Mouse (Mus musculus) forelimb bud, embryonic 11.5 days (tissue): ENCODE data around the gene D630003M21Rik.
A peak's percentile ranks its signal among the peaks of the same experiment; 100 is the strongest.

ENCODE experiments used
- DNase-seq: peaks from one replicate; pipeline ENCODE4 v3.0.0-alpha.2; 2012; ENCODE audit warnings: low read depth, low spot score

Gene D630003M21Rik

GRCm38 (mm10) chr2:158167496-158168205 lies 61.4 kb downstream of the D630003M21Rik start:
- no peak for DNase-seq

- no peak for DNase-seq
These were observed 62.4 kb downstream of the D630003M21Rik start for GRCm38 (mm10) chr2:158166628-158167027.

GRCm38 (mm10) chr2:158165776-158166175 lies 63.2 kb downstream of the D630003M21Rik start:
- DNase-seq: no peak

- DNase-seq: no peak
These were observed 66.0 kb downstream of the D630003M21Rik start for GRCm38 (mm10) chr2:158163034-158163433.

GRCm38 (mm10) chr2:158161761-158162160 lies 67.3 kb downstream of the D630003M21Rik start:
- DNase-seq: no peak

- DNase-seq: no peak
These were observed 69.4 kb downstream of the D630003M21Rik start for GRCm38 (mm10) chr2:158159376-158160235.

GRCm38 (mm10) chr2:158157654-158158053 lies 71.4 kb downstream of the D630003M21Rik start:
- no peak for DNase-seq

GRCm38 (mm10) chr2:158156487-158156886 lies 72.5 kb downstream of the D630003M21Rik start:
- no peak for DNase-seq

- no peak for DNase-seq
These were observed 73.4 kb downstream of the D630003M21Rik start for GRCm38 (mm10) chr2:158155615-158156014.

GRCm38 (mm10) chr2:158155101-158155500 lies 73.9 kb downstream of the D630003M21Rik start:
- no peak for DNase-seq

GRCm38 (mm10) chr2:158154641-158155040 lies 74.4 kb downstream of the D630003M21Rik start:
- DNase-seq: no peak

- no peak for DNase-seq
These were observed 75.2 kb downstream of the D630003M21Rik start for GRCm38 (mm10) chr2:158153728-158154343.

- peak; percentile 72 for DNase-seq
These were observed 76.2 kb downstream of the D630003M21Rik start for GRCm38 (mm10) chr2:158152685-158153309.

GRCm38 (mm10) chr2:158151077-158151476 lies 77.9 kb downstream of the D630003M21Rik start:
- DNase-seq: no peak

- DNase-seq: no peak
These were observed 82.1 kb downstream of the D630003M21Rik start for GRCm38 (mm10) chr2:158146971-158147370.

GRCm38 (mm10) chr2:158146223-158146622 lies 82.8 kb downstream of the D630003M21Rik start, which contains the start of gene Tgm2:
Gene Tgm2 (minus strand): TSS chr2:158146436.
- peak; percentile 65 for DNase-seq

GRCm38 (mm10) chr2:158145528-158146065 lies 83.4 kb downstream of the D630003M21Rik start:
- no peak for DNase-seq

GRCm38 (mm10) chr2:158144750-158145527 lies 84.1 kb downstream of the D630003M21Rik start:
- DNase-seq: no peak

GRCm38 (mm10) chr2:158144263-158144662 lies 84.8 kb downstream of the D630003M21Rik start:
- DNase-seq: no peak

- no peak for DNase-seq
These were observed 85.2 kb downstream of the D630003M21Rik start for GRCm38 (mm10) chr2:158143816-158144215.

GRCm38 (mm10) chr2:158142981-158143380 lies 86.0 kb downstream of the D630003M21Rik start:
- DNase-seq: no peak
